Mouse (Mus musculus) cortical plate, adult 2 months (tissue): ENCODE data around the gene Neb. TPM values are rescaled to one million over a fixed set of nuclear protein-coding genes. Genes with fewer than 3 reads are reported as not detected.

Source experiments
- H3K27ac ChIP-seq: fragments of 200-500 bp; 2 replicates; pipeline ENCODE4 v1.5.1; 2012; ENCODE audit warnings: low read length, control low read depth, inconsistent platforms; ENCODE audit not compliant: insufficient read depth
- H3K4me1 ChIP-seq: fragments of 200-500 bp; 2 replicates; pipeline ENCODE4 v1.6.1; 2011; ENCODE audit warnings: low read length; ENCODE audit not compliant: control insufficient read depth, insufficient read depth
- H3K4me3 ChIP-seq: fragments of 200-500 bp; 2 replicates; pipeline ENCODE4 v1.5.1; 2011; ENCODE audit warnings: mild to moderate bottlenecking, low read length, control low read depth; ENCODE audit not compliant: insufficient read depth
- CTCF ChIP-seq: fragments of 200-500 bp; IDR thresholded peaks from 2 replicates; pipeline ENCODE4 v1.5.1; 2011; ENCODE audit warnings: mild to moderate bottlenecking, control low read depth, low read length; ENCODE audit not compliant: insufficient read depth; ENCODE audit errors: extremely low read depth
- POLR2A ChIP-seq: fragments of 200-500 bp; IDR thresholded peaks from 2 replicates; pipeline ENCODE4 v1.6.1; 2011; ENCODE audit warnings: mild to moderate bottlenecking, low read length, control low read depth; ENCODE audit not compliant: insufficient read depth; ENCODE audit errors: extremely low read depth
- polyA plus RNA-seq: library from polyadenylated mRNA; depleted of rRNA; stranded (reverse); fragments of >200 nt; gene quantifications from 2 replicates; pipeline ENCODE4 v1.2.3, GENCODE M21; 2012

Neb gene
- polyA plus RNA-seq, 1 experiment = 0.71 TPM

- TF ChIP-seq CTCF = no peak
- no peak for TF ChIP-seq POLR2A
- Histone ChIP-seq H3K4me1 (peaks cover 5% of the 10 kb centered on the region), H3K27ac (no peak overlapping the region), H3K4me3 (no peak overlapping the region)
Observed at GRCm38 (mm10) chr2:52420001-52420710, 41.9 kb upstream of the Neb start.

GRCm38 (mm10) chr2:52419295-52419694 is 41.0 kb upstream of the Neb start:
- TF ChIP-seq POLR2A (no peak), CTCF (no peak)
- Histone ChIP-seq H3K4me1 (peaks cover 5% of the 10 kb centered on the region), H3K4me3 (no peak overlapping the region), H3K27ac (no peak overlapping the region)

GRCm38 (mm10) chr2:52412524-52413037 is 34.3 kb upstream of the Neb start:
- TF ChIP-seq POLR2A = no peak
- no peak for TF ChIP-seq CTCF
- H3K4me3 ChIP-seq = no peak overlapping the region
- H3K27ac ChIP-seq = no peak overlapping the region
- H3K4me1 ChIP-seq = no peaks in the 10 kb centered on the region

- 0 out of 2 replicates have a peak, but pooled peaks have one; percentile 1 for TF ChIP-seq CTCF
- no peak for TF ChIP-seq POLR2A
- H3K4me1 ChIP-seq = no peaks in the 10 kb centered on the region
- no peak overlapping the region for H3K4me3 ChIP-seq
- no peak overlapping the region for H3K27ac ChIP-seq
Observed at GRCm38 (mm10) chr2:52406480-52406879, 28.2 kb upstream of the Neb start.

- TF ChIP-seq CTCF (no peak), POLR2A (no peak)
- H3K4me3 ChIP-seq = no peak overlapping the region
- H3K27ac ChIP-seq = no peak overlapping the region
- no peaks in the 10 kb centered on the region for H3K4me1 ChIP-seq
Observed at GRCm38 (mm10) chr2:52405238-52405637, 27.0 kb upstream of the Neb start.

GRCm38 (mm10) chr2:52394529-52394928 is 16.3 kb upstream of the Neb start:
- Histone ChIP-seq H3K4me3 (no peak overlapping the region), H3K4me1 (no peaks in the 10 kb centered on the region), H3K27ac (no peak overlapping the region)
- TF ChIP-seq POLR2A = no peak

- TF ChIP-seq CTCF = no peak
- TF ChIP-seq POLR2A = no peak
Observed at GRCm38 (mm10) chr2:52390415-52390975, 12.2 kb upstream of the Neb start.

GRCm38 (mm10) chr2:52389975-52390374 is 11.7 kb upstream of the Neb start:
- Histone ChIP-seq H3K4me1 (no peaks in the 10 kb centered on the region), H3K27ac (no peak overlapping the region), H3K4me3 (no peak overlapping the region)
- no peak for TF ChIP-seq POLR2A
- no peak for TF ChIP-seq CTCF

More at GRCm38 (mm10) chr2:52390415-52390975, 12.2 kb upstream of the Neb start:
- H3K4me3 ChIP-seq = no peak overlapping the region
- no peaks in the 10 kb centered on the region for H3K4me1 ChIP-seq
- no peak overlapping the region for H3K27ac ChIP-seq

GRCm38 (mm10) chr2:52386451-52386850 is 8.2 kb upstream of the Neb start:
- TF ChIP-seq POLR2A = no peak
- no peak for TF ChIP-seq CTCF
- Histone ChIP-seq H3K4me3 (no peak overlapping the region), H3K4me1 (no peaks in the 10 kb centered on the region), H3K27ac (no peak overlapping the region)

- TF ChIP-seq POLR2A (no peak), CTCF (no peak)
- no peaks in the 10 kb centered on the region for H3K4me1 ChIP-seq
- no peak overlapping the region for H3K4me3 ChIP-seq
- no peak overlapping the region for H3K27ac ChIP-seq
Observed at GRCm38 (mm10) chr2:52386037-52386436, 7.8 kb upstream of the Neb start.
